Mouse (Mus musculus) small intestine, adult 2 months (tissue): ENCODE measurements at regions not wholly inside any gene's neighbourhood (a gene's known extent, or its start where the extent isn't known, plus 50 kb on each side); places are given as distances from the start of the nearest gene placed in this dataset.

ENCODE experiments used
- CTCF ChIP-seq: fragments of 200-500 bp; IDR thresholded peaks from 2 replicates; pipeline ENCODE4 v1.5.1; 2012; ENCODE audit warnings: low read depth, mild to moderate bottlenecking, control low read depth, inconsistent platforms, low read length, moderate library complexity, mixed read lengths; ENCODE audit not compliant: insufficient replicate concordance, insufficient read length; ENCODE audit errors: extremely low read depth
- POLR2A ChIP-seq: fragments of 200-500 bp; IDR thresholded peaks from 2 replicates; pipeline ENCODE4 v1.6.1; 2012; ENCODE audit warnings: low read depth, mild to moderate bottlenecking, control low read depth, inconsistent platforms, low read length, moderate library complexity

- no peak for TF ChIP-seq POLR2A
- TF ChIP-seq CTCF, result no peak
Measured at GRCm38 (mm10) chr9:115526981-115527380, 216.8 kb upstream of the Stt3b start.
